Mouse (Mus musculus) cerebellum, adult 18-20 months (tissue): ENCODE results near the gene Zmym1.
"Not testable (repeated sequence)": the region's sequence is repeated elsewhere in the genome, so short reads cannot be mapped to it uniquely, and the experiment has no call there.

Source experiments
- DNase-seq, 2 experiments: peaks; one replicate each; pipeline ENCODE4 v3.0.0; 2021

Zmym1 gene

GRCm38 (mm10) chr4:127026826-127027225 is 34.1 kb downstream of the Zmym1 start:
- DNase-seq = no peak

GRCm38 (mm10) chr4:127024240-127024639 is 36.7 kb downstream of the Zmym1 start:
- no peak for DNase-seq

- DNase-seq = no peak
Observed at GRCm38 (mm10) chr4:127023201-127023600, 37.8 kb downstream of the Zmym1 start.

- DNase-seq = peak; percentile 87 to 89
Observed at GRCm38 (mm10) chr4:127021989-127022626, 38.8 kb downstream of the Zmym1 start.

- peak; percentile 97 to 99 for DNase-seq
Observed at GRCm38 (mm10) chr4:127021151-127021945, 39.6 kb downstream of the Zmym1 start, which contains the start of gene Sfpq. Sfpq (plus strand) TSS chr4:127021324.

GRCm38 (mm10) chr4:127020411-127021150 is 40.4 kb downstream of the Zmym1 start:
- no peak for DNase-seq

- DNase-seq = no peak
Observed at GRCm38 (mm10) chr4:127016366-127016765, 44.6 kb downstream of the Zmym1 start.

- DNase-seq = peak; percentile 85 to 87
Observed at GRCm38 (mm10) chr4:127015294-127015993, 45.5 kb downstream of the Zmym1 start.

- DNase-seq = peak; percentile 52 to 58
Observed at GRCm38 (mm10) chr4:127005113-127005936, 55.6 kb downstream of the Zmym1 start.

- no peak for DNase-seq
Observed at GRCm38 (mm10) chr4:127004384-127004783, 56.6 kb downstream of the Zmym1 start.

GRCm38 (mm10) chr4:127000601-127001105 is 60.3 kb downstream of the Zmym1 start:
- DNase-seq = no peak

GRCm38 (mm10) chr4:126999372-126999771 is 61.6 kb downstream of the Zmym1 start:
- DNase-seq = not testable (repeated sequence)
